Mouse (Mus musculus) neural tube, embryonic 12.5 days (tissue): Measurements from ENCODE around the gene Mrpl44. TPM values are rescaled to one million over a fixed set of nuclear protein-coding genes. Genes with fewer than 3 reads are reported as not detected.

Source experiments
- ATAC-seq: fragments of 200-750 bp; cut with Nextera tagmentation; 2 replicates; pipeline ENCODE4 v1.8.0; 2017; ENCODE audit warnings: low read depth, mild to moderate bottlenecking, moderate TSS enrichment, moderate library complexity; ENCODE audit not compliant: low FRiP score
- H3K27ac ChIP-seq: fragments of 300-500 bp; sonication (generic); 2 replicates; pipeline ENCODE4 v1.5.1; 2016
- H3K27me3 ChIP-seq: fragments of 300-500 bp; sonication (generic); replicated peaks from 2 replicates; pipeline ENCODE4 v1.6.1; 2016; ENCODE audit warnings: mild to moderate bottlenecking
- H3K36me3 ChIP-seq: fragments of 300-500 bp; sonication (generic); 2 replicates; pipeline ENCODE4 v1.6.1; 2016; ENCODE audit warnings: mild to moderate bottlenecking
- H3K4me1 ChIP-seq: fragments of 300-500 bp; sonication (generic); 2 replicates; pipeline ENCODE4 v1.6.1; 2016
- H3K4me2 ChIP-seq: fragments of 300-500 bp; sonication (generic); replicated peaks from 2 replicates; pipeline ENCODE4 v1.6.1; 2016; ENCODE audit warnings: mild to moderate bottlenecking
- H3K4me3 ChIP-seq: fragments of 300-500 bp; sonication (generic); 2 replicates; pipeline ENCODE4 v1.5.1; 2016
- H3K9ac ChIP-seq: fragments of 300-500 bp; sonication (generic); 2 replicates; pipeline ENCODE4 v1.6.1; 2016; ENCODE audit warnings: mild to moderate bottlenecking
- H3K9me3 ChIP-seq: fragments of 300-500 bp; sonication (generic); 2 replicates; pipeline ENCODE4 v1.6.1; 2016; ENCODE audit warnings: mild to moderate bottlenecking
- WGBS: fragments of 180-500 bp; shearing (Covaris S2); methylation state at CpG from one replicate; pipeline ENCODE4 v1.1.7; 2016; 5-methylcytosine and 5-hydroxymethylcytosine counted together
- polyA plus RNA-seq: library from polyadenylated mRNA; unstranded; fragments of >200 nt; fragmentation: Nextera tagmentation; extraction: Ambion mirVana; gene quantifications from 2 replicates; pipeline ENCODE4 v1.2.1, GENCODE M21; 2016

Mrpl44 gene
- 49.5 and 52.3 TPM in 2 replicates for polyA plus RNA-seq

GRCm38 (mm10) chr1:79775927-79776458 lies at the start of gene Mrpl44, which contains the start of gene Wdfy1:
Gene Mrpl44 (plus strand): TSS chr1:79776018.
Gene Wdfy1 (minus strand): TSS chr1:79776143.
- Histone ChIP-seq H3K4me3 (peak within 1 kb of the TSS; percentile 84), H3K9ac (peak within 1 kb of the TSS; percentile 93), H3K4me1 (no peaks in the 10 kb centered on the region), H3K36me3 (peaks cover 31% of the 10 kb centered on the region), H3K27ac (peak within 1 kb of the TSS; percentile 80), H3K9me3 (no peaks in the 10 kb centered on the region), H3K4me2 (peak within 1 kb of the TSS; percentile 65), H3K27me3 (no peaks in the 10 kb centered on the region)
- ATAC-seq: peak; percentile 99
- under 1% methylated on average over 38 of the region's 38 CpGs for WGBS

- Histone ChIP-seq H3K4me3 (no peak overlapping the region), H3K9me3 (no peaks in the 10 kb centered on the region), H3K36me3 (peaks cover 9% of the 10 kb centered on the region), H3K9ac (no peak overlapping the region), H3K27me3 (no peaks in the 10 kb centered on the region), H3K27ac (no peak overlapping the region), H3K4me1 (no peaks in the 10 kb centered on the region), H3K4me2 (no peak overlapping the region)
- WGBS: 90% methylated on average over 5 of the region's 5 CpGs
- no peak for ATAC-seq
Measured at GRCm38 (mm10) chr1:79734794-79735193, 41.0 kb upstream of the Mrpl44 start.

- Histone ChIP-seq H3K4me2 (no peak overlapping the region), H3K9ac (no peak overlapping the region), H3K27ac (no peak overlapping the region), H3K27me3 (no peaks in the 10 kb centered on the region), H3K4me3 (no peak overlapping the region), H3K4me1 (no peaks in the 10 kb centered on the region), H3K36me3 (peaks cover 9% of the 10 kb centered on the region), H3K9me3 (no peaks in the 10 kb centered on the region)
- no peak for ATAC-seq
- 95% methylated on average over 3 of the region's 3 CpGs for WGBS
Measured at GRCm38 (mm10) chr1:79736408-79736807, 39.4 kb upstream of the Mrpl44 start.

GRCm38 (mm10) chr1:79739726-79740125 lies 36.1 kb upstream of the Mrpl44 start:
- H3K9me3 ChIP-seq: no peaks in the 10 kb centered on the region
- ATAC-seq: no peak
- H3K36me3 ChIP-seq: peaks cover 5% of the 10 kb centered on the region
- H3K9ac ChIP-seq: no peak overlapping the region
- no peaks in the 10 kb centered on the region for H3K27me3 ChIP-seq
- no peaks in the 10 kb centered on the region for H3K4me1 ChIP-seq
- H3K27ac ChIP-seq: no peak overlapping the region
- no peak overlapping the region for H3K4me2 ChIP-seq
- WGBS: 81% methylated on average over 2 of the region's 2 CpGs
- no peak overlapping the region for H3K4me3 ChIP-seq

GRCm38 (mm10) chr1:79741002-79741401 lies 34.8 kb upstream of the Mrpl44 start:
- Histone ChIP-seq H3K36me3 (peaks cover 5% of the 10 kb centered on the region), H3K4me3 (no peak overlapping the region), H3K4me1 (no peaks in the 10 kb centered on the region), H3K9ac (no peak overlapping the region), H3K27me3 (no peaks in the 10 kb centered on the region), H3K9me3 (no peaks in the 10 kb centered on the region), H3K4me2 (no peak overlapping the region), H3K27ac (no peak overlapping the region)
- ATAC-seq: no peak
- WGBS: 79% methylated on average over 4 of the region's 4 CpGs

- H3K36me3 ChIP-seq: peaks cover 4% of the 10 kb centered on the region
- H3K4me3 ChIP-seq: no peak overlapping the region
- H3K4me1 ChIP-seq: no peaks in the 10 kb centered on the region
- no peaks in the 10 kb centered on the region for H3K9me3 ChIP-seq
- H3K4me2 ChIP-seq: no peak overlapping the region
- no peak overlapping the region for H3K27ac ChIP-seq
- H3K27me3 ChIP-seq: no peaks in the 10 kb centered on the region
- WGBS: 92% methylated on average over 7 of the region's 7 CpGs
- no peak for ATAC-seq
- H3K9ac ChIP-seq: no peak overlapping the region
Measured at GRCm38 (mm10) chr1:79742949-79743348, 32.9 kb upstream of the Mrpl44 start.

- Histone ChIP-seq H3K9ac (no peak overlapping the region), H3K4me1 (no peaks in the 10 kb centered on the region), H3K27me3 (no peaks in the 10 kb centered on the region), H3K9me3 (no peaks in the 10 kb centered on the region), H3K36me3 (no peaks in the 10 kb centered on the region; the same call in 1 of the 2 replicates), H3K27ac (no peak overlapping the region), H3K4me3 (no peak overlapping the region), H3K4me2 (no peak overlapping the region)
- WGBS: 93% methylated on average over 1 of the region's 1 CpGs
- ATAC-seq: no peak
Measured at GRCm38 (mm10) chr1:79743385-79743784, 32.4 kb upstream of the Mrpl44 start.

- no peak for ATAC-seq
Measured at GRCm38 (mm10) chr1:79746056-79746455, 29.8 kb upstream of the Mrpl44 start.

GRCm38 (mm10) chr1:79751186-79751585 lies 24.6 kb upstream of the Mrpl44 start:
- Histone ChIP-seq H3K4me3 (no peak overlapping the region), H3K9ac (no peak overlapping the region), H3K4me2 (no peak overlapping the region), H3K27ac (no peak overlapping the region), H3K27me3 (no peaks in the 10 kb centered on the region), H3K4me1 (no peaks in the 10 kb centered on the region), H3K9me3 (peaks cover 4% of the 10 kb centered on the region), H3K36me3 (peaks cover 11% of the 10 kb centered on the region; the same call in 1 of the 2 replicates)
- 78% methylated on average over 5 of the region's 5 CpGs for WGBS
- ATAC-seq: no peak

More at GRCm38 (mm10) chr1:79746056-79746455, 29.8 kb upstream of the Mrpl44 start:
- 91% methylated on average over 4 of the region's 4 CpGs for WGBS
- Histone ChIP-seq H3K9me3 (peaks cover 4% of the 10 kb centered on the region), H3K4me2 (no peak overlapping the region), H3K4me1 (no peaks in the 10 kb centered on the region), H3K9ac (no peak overlapping the region), H3K4me3 (no peak overlapping the region), H3K27ac (no peak overlapping the region), H3K27me3 (no peaks in the 10 kb centered on the region), H3K36me3 (peaks cover 2% of the 10 kb centered on the region; the same call in 1 of the 2 replicates)

GRCm38 (mm10) chr1:79752015-79752695 lies 23.7 kb upstream of the Mrpl44 start:
- no peak overlapping the region for H3K9ac ChIP-seq
- WGBS: 89% methylated on average over 7 of the region's 7 CpGs
- H3K4me1 ChIP-seq: peaks cover 3% of the 10 kb centered on the region
- H3K9me3 ChIP-seq: peaks cover 4% of the 10 kb centered on the region
- no peak overlapping the region for H3K4me2 ChIP-seq
- H3K4me3 ChIP-seq: no peak overlapping the region
- no peaks in the 10 kb centered on the region for H3K27me3 ChIP-seq
- no peak overlapping the region for H3K27ac ChIP-seq
- no peak for ATAC-seq
- H3K36me3 ChIP-seq: peaks cover 11% of the 10 kb centered on the region; the same call in 1 of the 2 replicates

- Histone ChIP-seq H3K27me3 (no peaks in the 10 kb centered on the region), H3K4me3 (no peak overlapping the region), H3K36me3 (peaks cover 11% of the 10 kb centered on the region; the same call in 1 of the 2 replicates), H3K9me3 (peaks cover 4% of the 10 kb centered on the region), H3K4me2 (no peak overlapping the region), H3K4me1 (peaks cover 6% of the 10 kb centered on the region), H3K9ac (no peak overlapping the region), H3K27ac (no peak overlapping the region)
- no peak for ATAC-seq
- WGBS: 90% methylated on average over 4 of the region's 4 CpGs
Measured at GRCm38 (mm10) chr1:79752714-79753340, 23.0 kb upstream of the Mrpl44 start.

- Histone ChIP-seq H3K9me3 (peaks cover 4% of the 10 kb centered on the region), H3K4me1 (peaks cover 6% of the 10 kb centered on the region), H3K9ac (no peak overlapping the region), H3K27me3 (no peaks in the 10 kb centered on the region), H3K4me2 (no peak overlapping the region), H3K36me3 (peaks cover 11% of the 10 kb centered on the region; the same call in 1 of the 2 replicates), H3K27ac (no peak overlapping the region), H3K4me3 (no peak overlapping the region)
- ATAC-seq: no peak
- 94% methylated on average over 3 of the region's 3 CpGs for WGBS
Measured at GRCm38 (mm10) chr1:79753456-79753855, 22.4 kb upstream of the Mrpl44 start.
